Mouse (Mus musculus) cerebellum, adult 2 months (tissue): ENCODE results near the gene Cox10. TPM values are rescaled to one million over a fixed set of nuclear protein-coding genes. Genes with fewer than 3 reads are reported as not detected.
"Not testable (repeated sequence)": the region's sequence is repeated elsewhere in the genome, so short reads cannot be mapped to it uniquely, and the experiment has no call there.

Experiments used
- DNase-seq, 2 experiments: peaks; one replicate each; pipeline ENCODE4 v3.0.0; 2021
- H3K27ac ChIP-seq: fragments of 200-500 bp; 2 replicates; pipeline ENCODE4 v1.5.1; 2012; ENCODE audit warnings: low read length, control low read depth, inconsistent platforms; ENCODE audit not compliant: insufficient read depth
- H3K27me3 ChIP-seq: fragments of 200-500 bp; 2 replicates; pipeline ENCODE4 v1.6.1; 2012; ENCODE audit warnings: inconsistent platforms, mild to moderate bottlenecking, low read length, moderate library complexity; ENCODE audit not compliant: control insufficient read depth, insufficient read depth
- H3K4me1 ChIP-seq: fragments of 200-500 bp; 2 replicates; pipeline ENCODE4 v1.6.1; 2011; ENCODE audit warnings: low read length; ENCODE audit not compliant: control insufficient read depth, insufficient read depth
- H3K4me3 ChIP-seq: fragments of 200-500 bp; replicated peaks from 2 replicates; pipeline ENCODE3; 2011; ENCODE audit warnings: mild to moderate bottlenecking, low read depth, low read length, control low read depth; ENCODE audit not compliant: insufficient read depth
- CTCF ChIP-seq: fragments of 200-500 bp; IDR thresholded peaks from 2 replicates; pipeline ENCODE4 v1.5.1; 2011; ENCODE audit warnings: low read depth, mild to moderate bottlenecking, control low read depth, low read length, moderate library complexity, borderline replicate concordance; ENCODE audit not compliant: insufficient read depth
- POLR2A ChIP-seq: fragments of 200-500 bp; IDR thresholded peaks from 2 replicates; pipeline ENCODE4 v1.6.1; 2011; ENCODE audit warnings: low read length, control low read depth, borderline replicate concordance; ENCODE audit not compliant: insufficient read depth
- WGBS: fragments of 180-500 bp; shearing (Covaris S2); methylation state at CpG from one replicate; pipeline ENCODE4 v1.1.7; 2018; 5-methylcytosine and 5-hydroxymethylcytosine counted together
- polyA plus RNA-seq: library from polyadenylated mRNA; depleted of rRNA; stranded (reverse); fragments of >200 nt; gene quantifications from 2 replicates; pipeline ENCODE4 v1.2.3, GENCODE M21; 2012; rRNA removed

The Cox10 gene
- polyA plus RNA-seq = 18.5 and 20.1 TPM in 2 replicates

DNA sequence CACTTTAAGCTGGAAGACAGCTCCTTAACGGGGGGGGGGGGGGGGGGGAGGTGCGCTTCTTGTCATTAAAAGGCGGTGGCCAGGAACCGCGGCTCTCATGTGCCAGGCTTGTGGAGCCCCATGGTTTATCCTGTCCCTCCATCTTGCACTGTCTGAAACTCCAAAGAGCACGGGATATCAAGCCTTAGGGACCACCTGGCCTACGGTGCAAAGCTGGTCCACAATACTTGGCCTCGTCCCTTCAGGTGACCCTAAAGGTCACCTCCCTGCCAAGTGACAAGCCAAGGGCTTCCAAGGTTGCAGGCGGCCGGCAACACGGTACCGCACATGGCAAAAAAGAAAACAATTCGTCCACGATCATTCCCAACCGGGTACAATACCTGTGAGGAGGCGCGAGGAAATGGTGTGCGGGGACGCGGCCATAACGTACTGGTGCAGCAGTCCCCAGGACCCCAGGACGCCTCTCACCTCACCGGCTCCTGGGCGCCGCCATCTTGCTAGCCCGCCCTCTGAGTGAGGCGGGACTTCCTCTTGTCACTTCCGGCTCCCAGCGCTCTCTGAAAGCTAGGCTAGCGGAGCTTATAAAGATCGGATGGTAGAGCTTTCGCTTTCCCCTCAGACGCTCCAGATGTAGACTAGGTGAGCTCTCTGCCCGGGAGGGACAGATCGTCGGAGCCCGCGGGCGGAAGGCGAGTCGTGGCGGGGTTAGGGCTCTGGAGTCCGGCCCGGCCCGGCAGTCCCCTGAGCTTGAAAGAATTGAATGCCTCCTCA lies at the start of gene Cox10:
Gene Cox10 (minus strand): TSS at position 513 of the 771 bp plus-strand sequence.
- DNase-seq = peak; percentile 85 to 89
- TF ChIP-seq CTCF = no peak
- TF ChIP-seq POLR2A = peak; percentile 61; the same call in 1 of the 2 replicates
- Histone ChIP-seq H3K27me3 (no peaks in the 10 kb centered on the region), H3K4me3 (peak within 1 kb of the TSS; percentile 94), H3K4me1 (peaks cover 4% of the 10 kb centered on the region; the same call in 1 of the 2 replicates), H3K27ac (peak within 1 kb of the TSS; percentile 56)
- under 1% methylated on average over 45 of the region's 45 CpGs for WGBS

DNA sequence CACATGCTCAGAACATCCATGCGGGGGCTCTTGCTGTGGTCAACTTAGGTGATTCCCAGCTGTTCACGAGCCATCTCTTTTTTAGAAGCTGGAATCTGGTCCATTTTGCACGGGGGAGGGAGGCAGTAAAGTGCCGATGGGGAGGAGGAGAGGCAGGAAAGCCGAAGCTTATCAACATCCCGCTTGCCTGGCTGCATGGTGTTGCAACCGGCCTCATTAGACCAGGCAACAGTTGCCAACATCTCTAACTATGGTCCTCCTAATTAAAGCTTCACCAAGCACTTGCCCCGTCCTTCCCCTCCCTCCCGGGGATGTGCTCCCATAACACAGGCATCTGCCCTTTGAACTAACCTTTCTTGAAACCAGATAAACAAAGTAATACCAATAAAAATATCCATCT lies 48.7 kb upstream of the Cox10 start:
- H3K27me3 ChIP-seq = no peaks in the 10 kb centered on the region; the same call in 1 of the 2 replicates
- H3K27ac ChIP-seq = no peak overlapping the region
- 72% methylated on average over 9 of the region's 9 CpGs for WGBS
- H3K4me3 ChIP-seq = no peak overlapping the region
- H3K4me1 ChIP-seq = no peaks in the 10 kb centered on the region
- DNase-seq = no peak
- no peak for TF ChIP-seq CTCF
- TF ChIP-seq POLR2A = no peak

DNA sequence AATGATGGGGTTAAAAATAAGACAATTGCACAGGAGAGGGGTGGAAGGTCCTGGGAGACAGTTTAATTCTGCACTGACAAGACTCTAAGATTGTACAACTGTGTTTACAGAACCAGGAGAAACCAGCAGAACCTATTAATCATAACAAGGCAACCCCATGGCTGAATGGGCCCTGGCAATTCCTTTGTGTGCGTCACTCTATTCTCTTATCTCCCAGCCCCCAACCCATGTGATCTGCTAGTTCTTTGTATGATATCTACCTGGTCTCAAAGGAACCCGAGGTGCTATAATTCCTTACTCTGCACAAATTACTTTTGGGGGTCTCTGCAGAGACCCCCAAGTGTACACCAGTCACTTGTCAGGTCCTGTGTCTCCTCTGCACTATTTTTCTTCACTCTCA lies 46.2 kb upstream of the Cox10 start:
- DNase-seq = no peak
- WGBS = 67% methylated on average over 2 of the region's 2 CpGs
- TF ChIP-seq CTCF (no peak), POLR2A (no peak)

DNA sequence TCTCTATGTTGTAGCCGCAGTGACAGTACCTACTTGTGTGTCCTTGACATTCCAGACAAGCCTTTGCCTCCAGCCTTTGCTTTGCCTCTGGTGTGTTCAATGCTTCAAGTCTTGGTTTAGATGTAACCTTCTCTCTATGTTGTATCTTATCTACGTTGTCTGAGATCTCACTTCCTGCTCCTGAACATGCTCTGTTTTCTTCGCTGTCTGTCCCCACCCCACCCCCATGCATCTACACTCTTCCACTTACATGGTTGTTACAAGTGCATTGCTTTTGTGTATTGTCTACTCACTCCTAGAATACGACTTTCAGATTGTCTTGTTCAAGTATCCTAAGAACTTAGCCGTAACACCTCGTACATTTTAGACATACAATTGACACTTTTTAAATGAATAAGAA lies 43.9 kb upstream of the Cox10 start:
- DNase-seq, H3K27ac ChIP-seq, H3K27me3 ChIP-seq, H3K4me3 ChIP-seq, H3K4me1 ChIP-seq: not testable (repeated sequence)
- 87% methylated on average over 6 of the region's 6 CpGs for WGBS

More for the DNA sequence above, 46.2 kb upstream of the Cox10 start:
- Histone ChIP-seq H3K27me3 (no peaks in the 10 kb centered on the region), H3K4me1 (no peaks in the 10 kb centered on the region), H3K4me3 (no peak overlapping the region), H3K27ac (no peak overlapping the region)

DNA sequence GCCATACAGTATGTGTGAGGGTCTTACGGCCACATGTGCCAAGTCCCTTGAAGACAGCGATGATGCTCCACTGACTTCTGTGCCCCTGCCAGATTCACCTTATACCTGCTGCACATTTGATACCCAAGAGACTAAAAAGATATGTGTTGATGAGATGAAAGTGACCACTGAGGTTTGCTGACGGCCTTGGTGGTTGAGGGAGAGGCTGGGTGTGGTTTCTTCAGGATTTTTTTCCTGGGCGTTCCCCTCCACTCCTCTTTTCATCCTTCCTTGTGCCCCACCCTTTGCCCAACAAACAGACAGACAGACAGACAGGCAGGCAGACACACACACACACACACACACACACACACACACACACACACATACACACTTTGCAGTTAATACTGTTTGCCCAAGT lies 37.4 kb upstream of the Cox10 start:
- H3K4me1 ChIP-seq = no peaks in the 10 kb centered on the region
- no peak for TF ChIP-seq POLR2A
- TF ChIP-seq CTCF = no peak
- H3K4me3 ChIP-seq = no peak overlapping the region
- no peak overlapping the region for H3K27ac ChIP-seq
- no peak for DNase-seq
- WGBS = 86% methylated on average over 4 of the region's 4 CpGs
- H3K27me3 ChIP-seq = no peaks in the 10 kb centered on the region

DNA sequence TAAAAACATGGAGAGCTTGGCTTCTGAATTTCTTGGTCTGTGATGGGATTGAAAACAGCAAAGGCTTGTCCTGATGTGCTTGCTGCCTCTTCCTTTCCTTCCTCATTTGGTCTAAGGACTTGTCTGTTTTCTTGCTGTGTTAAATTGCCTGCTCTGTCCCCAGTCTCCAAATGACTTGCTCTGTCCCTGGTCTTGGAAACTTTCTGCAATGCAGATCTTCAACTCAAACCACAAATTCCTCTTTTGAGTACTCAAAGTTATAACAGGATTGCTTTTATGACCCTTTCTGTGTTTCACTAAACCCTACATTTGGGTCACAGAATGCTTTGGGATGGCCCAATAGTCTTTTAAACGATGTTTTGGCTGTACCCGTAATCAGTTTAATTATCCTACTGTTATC lies 36.6 kb upstream of the Cox10 start:
- no peak overlapping the region for H3K4me3 ChIP-seq
- no peaks in the 10 kb centered on the region for H3K27me3 ChIP-seq
- no peaks in the 10 kb centered on the region for H3K4me1 ChIP-seq
- DNase-seq = no peak
- TF ChIP-seq CTCF (no peak), POLR2A (no peak)
- no peak overlapping the region for H3K27ac ChIP-seq
- WGBS = 91% methylated on average over 2 of the region's 2 CpGs

DNA sequence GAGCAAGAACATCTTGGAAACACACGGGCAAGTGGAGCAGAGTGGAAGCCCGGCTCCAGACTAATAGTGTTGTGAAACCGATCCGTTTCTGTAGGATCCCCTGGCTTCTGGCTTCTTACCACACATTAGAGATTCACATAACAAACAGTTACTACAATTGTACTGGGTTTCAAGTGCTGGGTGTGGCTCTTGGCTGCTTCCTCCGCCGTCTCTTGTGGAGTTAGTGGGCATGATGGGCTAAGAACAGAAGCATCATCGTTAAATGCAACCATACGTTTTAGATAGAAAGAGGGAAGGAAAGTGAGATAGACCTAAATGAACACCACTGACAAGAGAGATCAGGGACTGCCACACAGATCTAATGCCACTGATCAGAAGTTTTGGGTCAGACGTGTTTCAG lies 35.8 kb upstream of the Cox10 start:
- no peak overlapping the region for H3K27ac ChIP-seq
- H3K27me3 ChIP-seq = no peaks in the 10 kb centered on the region
- 86% methylated on average over 9 of the region's 9 CpGs for WGBS
- no peak for TF ChIP-seq POLR2A
- no peak for TF ChIP-seq CTCF
- DNase-seq = no peak
- H3K4me3 ChIP-seq = no peak overlapping the region
- no peaks in the 10 kb centered on the region for H3K4me1 ChIP-seq

DNA sequence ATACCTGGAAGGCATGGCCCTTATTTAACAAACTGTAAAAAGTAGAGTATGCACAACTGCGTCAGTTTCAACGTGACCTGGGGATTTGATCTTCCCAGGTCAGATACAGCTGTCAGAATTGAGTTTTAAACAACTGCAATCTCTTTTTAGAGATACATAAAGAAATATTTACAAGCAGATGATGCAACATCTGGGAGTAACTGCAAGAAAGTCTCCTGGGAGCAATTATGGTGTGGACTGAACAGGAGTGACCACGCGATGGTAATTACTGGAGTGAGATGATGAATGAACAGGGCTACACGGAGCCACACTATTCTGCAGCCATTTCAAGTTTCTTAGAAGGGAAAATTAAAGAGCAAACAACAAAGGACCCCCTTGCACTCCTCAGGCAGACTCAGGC lies 20.8 kb upstream of the Cox10 start:
- DNase-seq = no peak
- Histone ChIP-seq H3K4me3 (no peak overlapping the region), H3K4me1 (no peaks in the 10 kb centered on the region), H3K27ac (no peak overlapping the region), H3K27me3 (no peaks in the 10 kb centered on the region)
- TF ChIP-seq CTCF (no peak), POLR2A (no peak)
- 87% methylated on average over 5 of the region's 5 CpGs for WGBS
